Mouse (Mus musculus): Measurements from ENCODE around the gene Lyrm1. TPM values are rescaled to one million over a fixed set of nuclear protein-coding genes. Genes with fewer than 3 reads are reported as not detected.

Lyrm1 gene
- total and polyA plus RNA-seq, 2 experiments = 1.2 to 6.2 TPM

DNA sequence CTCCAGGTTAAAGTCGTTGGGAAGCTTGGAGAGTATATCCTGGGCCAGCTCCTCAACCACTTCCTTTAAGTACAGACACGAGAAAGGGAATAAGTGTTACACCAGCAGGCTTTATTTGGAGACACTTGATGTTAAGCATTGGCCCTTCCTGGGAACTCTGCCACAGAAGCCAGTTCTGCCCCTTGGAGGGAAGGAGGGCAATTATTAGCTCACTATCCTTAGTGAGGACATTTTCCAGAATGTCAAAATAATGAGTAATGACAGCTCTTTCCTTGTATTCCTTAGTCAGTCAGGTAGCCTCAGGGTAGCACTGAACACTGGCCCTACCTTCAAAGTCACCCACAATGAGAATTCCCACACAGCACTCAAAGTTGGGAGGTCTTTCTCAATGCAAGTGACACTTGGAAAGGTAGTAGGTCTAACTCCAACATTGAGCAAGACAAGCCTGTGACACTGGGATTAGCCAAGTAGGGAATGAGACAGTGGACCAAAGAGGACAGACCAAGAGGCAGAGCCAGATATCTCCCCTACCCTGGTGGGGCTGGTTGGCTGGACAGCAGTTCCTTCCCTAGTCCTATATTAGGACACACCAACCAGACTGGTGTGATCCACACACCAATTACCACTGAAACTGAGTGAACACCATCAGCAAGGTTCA is 33.3 kb downstream of the Lyrm1 start:
- peak; percentile 64 for DNase-seq (ENCODE audit: extremely low read depth, low read depth, low spot score)

DNA sequence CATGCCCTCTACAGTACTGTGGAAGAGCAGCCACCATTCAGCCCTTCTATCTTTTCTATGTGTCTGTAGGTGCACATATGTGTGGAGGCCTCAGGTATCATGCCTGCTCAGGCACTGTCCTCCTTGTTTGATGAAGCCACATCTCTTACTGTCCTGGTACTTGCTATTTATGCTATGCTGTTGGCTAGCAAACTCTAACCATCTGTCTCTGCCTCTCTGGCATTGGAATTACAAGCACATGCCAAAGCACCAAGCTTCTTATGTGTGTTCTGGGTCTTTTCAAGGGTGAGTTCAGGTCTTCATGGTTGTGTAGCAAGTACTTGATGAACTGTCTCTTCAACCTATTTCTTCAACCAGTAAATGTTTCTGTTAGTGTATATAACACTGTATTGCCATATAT is 40.7 kb downstream of the Lyrm1 start:
- no peaks in the 10 kb centered on the region for H3K79me2 ChIP-seq (ENCODE audit: control insufficient read depth, insufficient read depth, low read length)
- DNase-seq (ENCODE audit: extremely low read depth, low read depth, low spot score) = no peak
- no peaks in the 10 kb centered on the region for H3K27me3 ChIP-seq (ENCODE audit: control insufficient read depth, insufficient read depth, low read length)
- H3K36me3 ChIP-seq (ENCODE audit: control insufficient read depth, insufficient read depth, low read length) = no peaks in the 10 kb centered on the region
- no peak overlapping the region for H3K4me3 ChIP-seq (ENCODE audit: insufficient read depth, low read depth, low read length)
- TF ChIP-seq CTCF (IDR thresholded peaks at IDR 0.05; ENCODE audit: low read depth, low read length) (no peak), POLR2A (IDR thresholded peaks at IDR 0.05; ENCODE audit: extremely low read depth, insufficient read depth, low read length) (no peak)
- H3K9ac ChIP-seq (ENCODE audit: low read depth, low read length) = no peak overlapping the region
- H3K4me1 ChIP-seq (ENCODE audit: control insufficient read depth, insufficient read depth, low read length) = peaks cover 5% of the 10 kb centered on the region; the same call in 1 of the 2 replicates
- H3K27ac ChIP-seq (replicated peaks; ENCODE audit: insufficient read depth, low read depth, low read length) = no peak overlapping the region

More for the DNA sequence above, 33.3 kb downstream of the Lyrm1 start:
- H3K27me3 ChIP-seq (ENCODE audit: control insufficient read depth, insufficient read depth, low read length) = no peaks in the 10 kb centered on the region
- 61% methylated on average over 2 of the region's 2 CpGs for WGBS
- H3K36me3 ChIP-seq (ENCODE audit: control insufficient read depth, insufficient read depth, low read length) = no peaks in the 10 kb centered on the region
- H3K9ac ChIP-seq (ENCODE audit: low read depth, low read length) = no peak overlapping the region
- no peak overlapping the region for H3K27ac ChIP-seq (replicated peaks; ENCODE audit: insufficient read depth, low read depth, low read length)
- no peaks in the 10 kb centered on the region for H3K79me2 ChIP-seq (ENCODE audit: control insufficient read depth, insufficient read depth, low read length)
- no peak overlapping the region for H3K4me3 ChIP-seq (ENCODE audit: insufficient read depth, low read depth, low read length)
- H3K4me1 ChIP-seq (ENCODE audit: control insufficient read depth, insufficient read depth, low read length) = no peaks in the 10 kb centered on the region
- TF ChIP-seq POLR2A (IDR thresholded peaks at IDR 0.05; ENCODE audit: extremely low read depth, insufficient read depth, low read length) = no peak
- no peak for TF ChIP-seq CTCF (IDR thresholded peaks at IDR 0.05; ENCODE audit: low read depth, low read length)

DNA sequence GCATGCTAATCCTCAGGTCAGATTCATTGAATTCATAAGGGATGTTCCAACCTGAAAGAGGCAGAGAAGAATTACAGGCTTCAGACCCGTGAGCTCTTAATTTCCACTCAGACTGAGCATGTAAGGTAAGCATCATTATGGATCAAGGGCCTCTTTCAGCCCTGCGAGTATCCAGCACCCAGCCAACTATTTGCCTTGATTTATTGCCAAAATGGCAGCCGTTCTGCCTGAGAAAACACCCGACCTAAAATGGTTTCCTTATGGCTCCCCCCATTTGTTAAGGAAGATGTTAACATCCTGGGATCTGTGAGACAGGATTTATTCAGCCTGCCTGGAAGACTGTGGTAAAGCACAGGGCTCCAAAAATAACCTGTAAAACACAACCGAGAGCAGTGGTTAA is 41.4 kb downstream of the Lyrm1 start:
- H3K4me1 ChIP-seq (ENCODE audit: control insufficient read depth, insufficient read depth, low read length) = peaks cover 6% of the 10 kb centered on the region; the same call in 1 of the 2 replicates

DNA sequence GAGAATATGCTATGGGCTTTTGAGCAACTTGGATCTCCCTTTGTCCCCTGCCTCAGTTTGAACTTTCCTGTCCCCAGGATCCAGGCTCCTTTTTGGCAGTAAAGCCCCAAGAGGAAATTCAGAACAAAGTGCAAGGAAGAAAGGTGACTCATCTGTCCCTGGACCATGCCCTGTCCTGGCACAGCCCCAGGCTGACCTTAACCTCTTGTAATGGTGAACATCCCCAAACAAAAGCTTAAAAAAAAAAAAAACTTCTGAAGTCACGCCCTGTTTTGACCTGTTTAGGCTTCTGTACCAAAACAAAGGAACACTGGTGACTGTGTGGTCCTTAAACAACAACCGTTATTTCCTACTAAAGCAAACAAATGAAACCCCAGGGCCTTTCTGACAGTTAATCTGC is 45.9 kb downstream of the Lyrm1 start:
- Histone ChIP-seq H3K9ac (ENCODE audit: low read depth, low read length) (no peak overlapping the region), H3K27me3 (ENCODE audit: control insufficient read depth, insufficient read depth, low read length) (no peaks in the 10 kb centered on the region), H3K79me2 (ENCODE audit: control insufficient read depth, insufficient read depth, low read length) (no peaks in the 10 kb centered on the region), H3K4me3 (ENCODE audit: insufficient read depth, low read depth, low read length) (no peak overlapping the region), H3K27ac (replicated peaks; ENCODE audit: insufficient read depth, low read depth, low read length) (peak overlapping the region; percentile 81), H3K4me1 (ENCODE audit: control insufficient read depth, insufficient read depth, low read length) (peaks cover 6% of the 10 kb centered on the region; the same call in 1 of the 2 replicates), H3K36me3 (ENCODE audit: control insufficient read depth, insufficient read depth, low read length) (no peaks in the 10 kb centered on the region)
- no peak for TF ChIP-seq POLR2A (IDR thresholded peaks at IDR 0.05; ENCODE audit: extremely low read depth, insufficient read depth, low read length)
- no peak for TF ChIP-seq CTCF (IDR thresholded peaks at IDR 0.05; ENCODE audit: low read depth, low read length)
- 11% methylated on average over 2 of the region's 2 CpGs for WGBS
- DNase-seq (ENCODE audit: extremely low read depth, low read depth, low spot score) = peak; percentile 94

More for the DNA sequence above, 41.4 kb downstream of the Lyrm1 start:
- Histone ChIP-seq H3K27me3 (ENCODE audit: control insufficient read depth, insufficient read depth, low read length) (no peaks in the 10 kb centered on the region), H3K27ac (replicated peaks; ENCODE audit: insufficient read depth, low read depth, low read length) (no peak overlapping the region), H3K36me3 (ENCODE audit: control insufficient read depth, insufficient read depth, low read length) (no peaks in the 10 kb centered on the region), H3K4me3 (ENCODE audit: insufficient read depth, low read depth, low read length) (no peak overlapping the region), H3K9ac (ENCODE audit: low read depth, low read length) (no peak overlapping the region), H3K79me2 (ENCODE audit: control insufficient read depth, insufficient read depth, low read length) (no peaks in the 10 kb centered on the region)
- 63% methylated on average over 5 of the region's 5 CpGs for WGBS
- no peak for DNase-seq (ENCODE audit: extremely low read depth, low read depth, low spot score)
- TF ChIP-seq CTCF (IDR thresholded peaks at IDR 0.05; ENCODE audit: low read depth, low read length) (no peak), POLR2A (IDR thresholded peaks at IDR 0.05; ENCODE audit: extremely low read depth, insufficient read depth, low read length) (no peak)

DNA sequence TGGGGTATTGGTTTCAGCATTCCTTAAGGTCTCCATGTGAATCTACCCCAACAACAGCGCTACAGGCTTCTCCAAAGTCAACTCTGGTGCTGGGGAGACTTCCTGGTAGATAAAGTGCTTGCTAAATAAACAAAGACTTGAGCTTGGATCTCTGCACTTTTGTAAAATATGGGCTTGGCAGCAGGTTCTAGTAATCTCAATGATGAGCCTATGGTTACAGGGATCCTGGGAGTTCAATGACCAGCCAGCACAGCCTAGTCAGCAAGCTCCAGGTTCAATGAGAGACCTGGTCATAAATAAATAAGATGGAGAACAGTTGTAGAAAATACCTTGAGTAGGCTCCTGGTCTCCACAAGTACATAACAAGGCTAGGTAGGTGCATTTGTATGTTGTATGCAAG is 58.4 kb downstream of the Lyrm1 start:
- WGBS = 19% methylated on average over 1 of the region's 1 CpGs
- TF ChIP-seq CTCF (IDR thresholded peaks at IDR 0.05; ENCODE audit: low read depth, low read length) = no peak
- TF ChIP-seq POLR2A (IDR thresholded peaks at IDR 0.05; ENCODE audit: extremely low read depth, insufficient read depth, low read length) = no peak
- Histone ChIP-seq H3K9ac (ENCODE audit: low read depth, low read length) (no peak overlapping the region), H3K4me1 (ENCODE audit: control insufficient read depth, insufficient read depth, low read length) (no peaks in the 10 kb centered on the region), H3K4me3 (ENCODE audit: insufficient read depth, low read depth, low read length) (no peak overlapping the region), H3K36me3 (ENCODE audit: control insufficient read depth, insufficient read depth, low read length) (no peaks in the 10 kb centered on the region), H3K27me3 (ENCODE audit: control insufficient read depth, insufficient read depth, low read length) (no peaks in the 10 kb centered on the region), H3K79me2 (ENCODE audit: control insufficient read depth, insufficient read depth, low read length) (no peaks in the 10 kb centered on the region), H3K27ac (replicated peaks; ENCODE audit: insufficient read depth, low read depth, low read length) (no peak overlapping the region)
- peak; percentile 62 for DNase-seq (ENCODE audit: extremely low read depth, low read depth, low spot score)

DNA sequence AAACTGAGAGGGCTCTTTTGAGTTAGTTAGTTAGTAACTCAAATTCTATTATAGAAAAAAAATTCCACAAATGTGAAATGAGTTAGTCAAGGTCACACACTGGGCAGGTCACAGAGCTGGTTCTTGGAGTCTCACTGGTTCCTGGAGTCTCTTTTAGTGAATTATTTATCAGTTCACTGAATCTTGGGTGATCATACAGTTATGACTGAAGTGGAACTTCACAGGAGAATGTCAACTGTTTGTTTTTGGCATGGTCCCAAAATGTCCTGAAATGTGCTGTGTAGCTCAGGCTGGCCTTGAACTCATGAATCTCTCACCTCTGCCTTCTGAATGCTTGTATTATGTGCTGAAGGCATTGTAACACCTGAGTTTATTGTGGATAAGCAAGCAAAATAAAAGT is 61.8 kb downstream of the Lyrm1 start:
- H3K27me3 ChIP-seq (ENCODE audit: control insufficient read depth, insufficient read depth, low read length) = no peaks in the 10 kb centered on the region
- H3K9ac ChIP-seq (ENCODE audit: low read depth, low read length) = no peak overlapping the region
- DNase-seq (ENCODE audit: extremely low read depth, low read depth, low spot score) = no peak
- H3K4me1 ChIP-seq (ENCODE audit: control insufficient read depth, insufficient read depth, low read length) = peaks cover 9% of the 10 kb centered on the region
- TF ChIP-seq POLR2A (IDR thresholded peaks at IDR 0.05; ENCODE audit: extremely low read depth, insufficient read depth, low read length) (no peak), CTCF (IDR thresholded peaks at IDR 0.05; ENCODE audit: low read depth, low read length) (no peak)
- no peak overlapping the region for H3K4me3 ChIP-seq (ENCODE audit: insufficient read depth, low read depth, low read length)
- H3K27ac ChIP-seq (replicated peaks; ENCODE audit: insufficient read depth, low read depth, low read length) = no peak overlapping the region
- no peaks in the 10 kb centered on the region for H3K79me2 ChIP-seq (ENCODE audit: control insufficient read depth, insufficient read depth, low read length)
- H3K36me3 ChIP-seq (ENCODE audit: control insufficient read depth, insufficient read depth, low read length) = no peaks in the 10 kb centered on the region

Measured in liver, adult 2 months (tissue).